Mouse (Mus musculus): Measurements from ENCODE around the gene Ksr2.
A peak's percentile ranks its signal among the peaks of the same experiment; 100 is the strongest.
"Not testable (repeated sequence)": the region's sequence is repeated elsewhere in the genome, so short reads cannot be mapped to it uniquely, and the experiment has no call there.

The Ksr2 gene

DNA sequence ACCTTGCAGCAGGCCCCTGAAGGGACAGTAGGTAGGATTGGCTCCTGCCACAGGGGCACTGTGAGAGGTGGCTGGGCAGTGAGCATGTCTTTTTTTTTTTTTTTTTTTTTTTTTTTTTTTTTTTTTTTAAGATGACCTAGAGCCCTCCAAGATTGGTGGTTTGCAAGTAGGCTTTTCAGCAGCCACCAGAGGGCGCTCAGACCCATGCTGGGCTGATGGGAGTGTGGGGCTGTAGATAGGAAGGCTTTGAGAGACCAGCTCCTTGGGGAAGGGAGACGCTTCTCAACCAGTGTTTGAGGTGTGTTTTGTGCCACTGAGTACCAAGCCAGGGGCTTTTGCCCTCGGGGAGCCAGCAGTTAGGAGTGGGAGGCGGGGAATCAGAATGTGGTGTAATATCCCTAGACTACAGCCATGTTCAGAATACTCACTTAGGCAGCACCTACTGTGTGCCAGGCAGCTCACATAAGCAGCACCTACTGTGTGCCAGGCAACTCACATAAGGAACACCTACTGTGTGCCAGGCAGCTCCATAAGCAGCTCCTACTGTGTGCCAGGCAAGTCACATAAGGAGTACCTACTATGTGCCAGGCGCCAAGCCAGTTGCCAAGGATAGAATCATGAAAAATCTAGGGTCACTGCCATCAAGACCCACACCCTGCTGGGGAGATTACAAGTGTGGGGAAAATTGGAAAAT, 200.7 kb downstream of the Ksr2 start:
- peak; percentile 63 for DNase-seq (ENCODE audit: inconsistent ontology term)

DNA sequence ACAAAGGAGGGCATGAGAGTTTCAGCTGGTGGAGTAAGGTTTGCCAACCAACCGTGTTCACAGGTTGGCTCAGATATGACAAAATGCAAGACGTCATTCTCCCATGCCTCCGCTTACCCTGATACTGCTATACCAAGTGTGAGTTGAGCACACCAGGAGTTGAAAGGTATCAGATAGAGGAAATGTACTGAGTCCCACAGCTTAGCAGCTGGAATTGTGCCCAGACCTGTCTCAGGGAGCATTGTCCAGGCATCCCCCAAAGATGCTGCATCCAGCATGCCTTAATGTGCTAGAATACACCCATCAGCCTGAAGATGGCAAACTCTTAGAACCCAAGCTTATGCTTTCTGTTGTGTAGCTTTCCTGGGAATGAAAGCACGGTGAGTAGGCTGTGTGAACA, 206.5 kb downstream of the Ksr2 start:
- no peak for DNase-seq (ENCODE audit: inconsistent ontology term)

DNA sequence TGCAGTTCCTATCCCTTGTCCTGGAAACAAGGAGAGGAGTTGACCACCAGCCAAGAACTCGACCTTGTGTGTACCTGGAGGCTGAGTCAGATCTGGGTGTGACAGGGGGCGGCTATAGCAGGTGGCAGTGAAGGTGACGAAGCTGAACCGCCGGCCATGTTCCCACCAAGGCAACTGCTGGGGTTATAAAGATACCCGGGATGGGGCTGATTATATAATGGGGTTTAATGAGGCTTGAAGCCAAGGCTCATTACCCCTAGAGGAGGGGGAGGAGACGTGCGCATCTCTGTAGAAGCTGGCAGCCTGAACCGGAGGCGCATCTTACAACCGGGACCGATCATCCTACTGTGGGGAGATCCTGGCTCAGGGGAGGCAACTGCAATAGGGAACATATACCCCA, 208.4 kb downstream of the Ksr2 start:
- peak; percentile 31 for DNase-seq (ENCODE audit: inconsistent ontology term)

DNA sequence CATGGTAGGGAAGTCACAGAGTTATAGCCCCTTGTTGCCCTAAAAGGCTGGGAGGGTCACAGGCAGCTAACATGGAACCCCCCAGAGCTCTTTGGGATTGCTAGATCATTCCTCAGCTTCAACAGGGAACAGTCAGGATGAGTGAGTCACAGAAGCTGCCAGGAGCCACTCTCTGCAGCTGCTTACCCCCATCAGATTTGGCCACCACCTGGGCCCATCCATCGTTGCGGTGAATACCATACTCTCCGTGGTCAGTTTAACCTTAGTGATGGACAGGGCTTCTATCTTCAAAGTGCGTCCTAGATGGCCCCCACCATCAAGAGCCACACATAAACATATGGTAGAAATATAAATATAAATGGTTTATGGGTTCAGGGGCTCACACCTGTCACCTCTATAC, 209.4 kb downstream of the Ksr2 start:
- not testable (repeated sequence) for DNase-seq (ENCODE audit: inconsistent ontology term)

DNA sequence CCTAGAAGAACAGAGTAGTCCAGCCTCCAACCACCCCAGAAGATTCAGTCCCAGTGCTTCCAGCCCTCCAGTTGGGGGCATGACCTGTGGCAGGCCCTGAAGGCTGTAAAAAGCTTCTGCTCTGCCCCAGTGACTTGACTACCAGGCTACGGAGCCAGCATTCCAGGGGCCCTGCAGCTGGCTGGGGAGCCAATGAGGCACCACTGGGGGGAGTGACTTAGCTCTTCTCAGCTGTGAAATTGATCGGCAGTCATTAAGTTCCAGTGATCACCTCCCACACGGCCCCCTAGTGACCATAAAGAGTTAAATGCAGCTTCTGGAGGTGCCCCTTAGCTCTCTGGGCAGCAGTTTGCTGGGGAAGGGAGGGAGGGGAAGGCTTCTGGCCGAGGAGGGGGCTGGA, 213.1 kb downstream of the Ksr2 start:
- no peak for DNase-seq (ENCODE audit: inconsistent ontology term)

DNA sequence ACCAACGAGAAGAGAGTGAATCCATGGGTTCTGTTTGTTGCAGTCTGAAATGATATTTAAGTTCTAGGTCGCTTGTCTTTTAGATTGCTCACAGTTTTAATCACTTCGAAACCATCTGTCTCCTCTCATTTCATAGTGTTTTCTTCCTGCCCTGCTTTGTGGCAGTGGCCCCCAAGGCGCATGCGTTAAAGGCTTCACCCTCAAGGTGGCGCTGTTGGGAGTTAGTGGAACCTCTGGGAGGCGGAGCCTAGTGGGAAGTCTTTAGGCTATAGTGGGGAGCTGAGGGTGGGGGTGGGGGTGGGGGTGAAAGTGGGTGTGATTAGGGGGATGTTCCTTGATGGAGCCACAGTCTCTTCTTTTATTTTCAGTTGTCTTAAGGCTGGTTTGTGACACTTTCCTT, 214.6 kb downstream of the Ksr2 start:
- no peak for DNase-seq (ENCODE audit: inconsistent ontology term)

DNA sequence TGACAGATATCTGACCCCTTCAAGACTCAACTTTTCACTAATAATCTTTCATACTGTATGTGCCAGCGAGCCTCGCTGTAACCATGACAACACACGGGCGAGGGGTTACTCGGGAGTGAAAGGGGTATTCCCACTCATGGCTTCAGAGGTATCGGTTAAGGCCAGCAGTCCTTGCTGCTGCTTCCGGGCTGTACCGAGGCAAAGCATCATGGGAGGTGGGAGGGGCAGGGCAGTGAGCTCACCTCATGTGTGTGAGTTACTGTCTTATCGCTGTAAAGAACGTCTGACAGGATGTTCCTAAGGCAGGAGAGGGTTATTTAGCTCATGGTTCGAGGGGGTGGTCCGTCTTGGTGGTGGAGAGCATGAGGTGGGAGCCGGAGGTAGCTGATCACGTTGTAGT, 215.8 kb downstream of the Ksr2 start:
- no peak for DNase-seq (ENCODE audit: inconsistent ontology term)

DNA sequence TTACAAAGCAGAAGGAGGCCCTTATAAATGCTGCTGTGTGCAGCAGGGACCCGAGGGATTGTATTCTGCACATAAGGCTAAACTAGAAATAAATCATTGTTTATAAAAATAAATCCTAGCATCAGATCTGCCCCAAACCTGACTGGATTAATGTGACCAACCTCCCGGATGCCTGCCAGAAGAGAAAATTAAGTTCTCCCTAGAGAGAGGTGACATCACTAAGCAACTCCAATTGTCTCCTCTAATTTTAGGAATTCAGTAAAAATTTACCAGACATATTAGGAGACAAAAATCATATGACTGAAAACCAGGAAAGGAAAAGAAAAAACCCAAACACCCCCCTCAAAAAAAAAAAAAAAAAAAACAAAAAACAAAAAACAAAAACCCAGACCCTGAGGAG, 221.4 kb downstream of the Ksr2 start:
- no peak for DNase-seq (ENCODE audit: inconsistent ontology term)

DNA sequence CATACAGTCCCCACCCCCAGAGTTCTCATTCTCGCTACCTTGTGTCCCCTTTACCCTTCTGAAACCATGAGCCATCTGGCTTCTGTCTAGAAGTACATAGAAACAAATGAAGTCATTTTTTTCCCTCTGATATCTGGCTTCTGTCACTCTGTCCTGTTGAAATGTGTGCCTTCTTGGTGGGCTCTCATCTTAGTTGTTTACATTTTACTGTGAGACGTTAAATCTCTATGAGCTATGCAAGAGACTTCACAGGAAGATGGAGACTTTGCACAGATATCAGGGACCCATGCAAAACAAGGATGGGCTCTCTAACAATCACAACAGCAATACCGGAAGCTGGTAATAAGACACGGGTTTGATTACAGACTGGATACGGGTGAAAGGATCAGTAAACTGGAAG, 222.0 kb downstream of the Ksr2 start:
- no peak for DNase-seq (ENCODE audit: inconsistent ontology term)

DNA sequence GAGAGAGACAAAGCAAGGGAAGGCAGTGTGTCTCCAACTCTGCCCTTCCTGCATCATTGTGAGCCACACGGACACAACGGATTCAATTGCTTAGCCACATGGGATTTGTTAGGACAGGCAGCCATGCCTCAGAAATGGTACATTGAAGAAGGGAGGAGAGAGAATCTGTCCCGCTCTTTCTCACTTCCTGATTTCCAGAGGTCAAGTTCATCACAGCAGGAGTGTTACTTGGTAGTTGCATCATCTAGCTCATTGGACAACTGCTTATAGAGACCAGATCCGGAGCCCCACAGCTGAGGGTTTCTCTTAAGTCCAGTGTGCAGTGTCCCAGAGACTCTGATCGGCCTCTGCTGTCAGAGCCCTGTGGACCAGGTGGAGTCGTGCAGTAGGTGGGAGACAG, 227.8 kb downstream of the Ksr2 start:
- no peak for DNase-seq (ENCODE audit: inconsistent ontology term)

DNA sequence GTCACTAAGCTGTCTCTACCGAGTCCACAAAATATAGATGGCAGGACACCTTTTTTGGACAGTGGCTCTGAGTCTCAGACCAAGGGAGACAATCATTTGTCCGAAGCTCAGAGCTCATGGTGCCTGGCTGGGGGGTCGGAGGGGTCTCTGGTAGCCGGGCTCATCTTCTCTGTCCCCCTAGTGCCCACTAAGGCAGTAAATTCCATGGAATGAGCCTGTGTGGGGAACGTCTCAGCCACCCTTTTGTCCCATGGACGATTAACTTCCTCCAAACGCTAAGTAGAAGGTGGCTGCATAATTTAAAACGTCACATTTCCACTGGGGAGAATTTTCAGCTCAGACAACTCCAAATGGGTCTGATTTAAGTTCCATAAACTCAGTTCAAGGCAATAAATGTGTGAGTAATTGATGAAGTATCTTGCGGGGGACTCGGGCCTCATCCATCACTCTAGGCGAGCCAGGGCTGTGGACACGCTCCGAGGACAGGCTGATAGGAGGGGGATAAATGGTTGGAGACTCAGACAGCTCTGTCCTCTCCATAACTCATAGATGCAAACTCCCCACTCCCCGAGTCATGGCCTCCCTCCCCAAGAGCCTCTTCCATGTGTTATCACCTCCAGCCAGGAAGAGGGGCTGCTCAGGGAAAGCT, 237.6 kb downstream of the Ksr2 start:
- DNase-seq (ENCODE audit: inconsistent ontology term) = no peak

DNA sequence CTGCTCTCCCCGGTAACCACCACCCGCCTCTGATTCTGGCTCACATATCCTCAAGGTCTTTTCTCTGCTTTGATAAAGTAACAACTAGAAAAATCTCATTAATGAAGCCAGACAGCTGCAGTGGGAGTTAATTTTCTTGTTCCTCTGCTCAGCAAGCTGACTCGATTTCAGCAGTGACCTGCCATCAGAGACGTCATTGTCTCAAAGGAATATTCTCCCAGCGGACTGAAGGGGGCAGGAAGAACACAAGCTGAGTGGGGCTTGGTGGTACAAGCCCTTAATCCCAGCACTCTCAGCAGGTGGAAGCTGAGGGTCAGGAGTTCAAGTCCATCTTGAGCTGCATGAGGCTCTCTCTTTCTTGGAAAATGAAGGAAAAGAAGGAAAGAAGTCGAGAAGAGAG, 244.8 kb downstream of the Ksr2 start:
- DNase-seq (ENCODE audit: inconsistent ontology term) = no peak

DNA sequence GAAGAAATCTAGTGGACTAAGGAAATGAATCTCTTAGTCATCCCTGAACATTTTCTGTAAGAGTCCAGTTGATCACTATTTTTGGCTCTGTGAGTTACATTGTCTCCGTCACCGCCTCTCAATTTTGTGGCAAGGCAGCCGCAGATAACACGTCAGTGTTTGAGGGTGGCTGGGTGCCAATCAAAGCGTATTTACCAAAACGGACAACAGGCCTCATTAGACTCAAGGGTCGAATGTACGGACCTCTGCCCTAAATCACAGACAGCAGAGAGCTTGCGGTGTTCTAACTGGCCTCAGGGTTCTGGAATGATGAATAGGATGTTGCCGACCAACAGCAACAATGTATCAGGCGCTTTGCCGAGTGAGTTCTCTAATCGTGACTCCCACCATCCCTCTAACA, 245.8 kb downstream of the Ksr2 start:
- peak; percentile 84 for DNase-seq (ENCODE audit: inconsistent ontology term)

DNA sequence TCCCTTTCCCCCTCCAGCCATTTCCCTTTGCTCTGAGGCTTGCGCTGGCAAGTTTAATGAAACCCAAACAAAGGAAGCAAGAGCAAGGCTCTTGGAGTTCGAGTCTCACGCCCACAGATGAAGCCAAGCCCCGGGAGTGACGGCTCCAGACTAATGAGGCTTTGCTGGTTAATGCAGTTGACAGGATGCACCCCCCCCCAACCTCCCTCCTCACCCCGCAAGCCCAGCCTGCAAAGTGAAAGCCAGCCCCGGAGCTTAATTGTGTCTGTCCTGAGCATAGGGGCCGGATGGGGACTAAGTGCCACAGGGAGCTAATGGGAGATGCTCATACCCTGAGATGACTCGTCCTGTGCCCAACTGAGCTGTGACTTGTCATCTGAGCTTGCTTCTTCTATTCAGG, 251.4 kb downstream of the Ksr2 start:
- DNase-seq (ENCODE audit: inconsistent ontology term) = peak; percentile 75

DNA sequence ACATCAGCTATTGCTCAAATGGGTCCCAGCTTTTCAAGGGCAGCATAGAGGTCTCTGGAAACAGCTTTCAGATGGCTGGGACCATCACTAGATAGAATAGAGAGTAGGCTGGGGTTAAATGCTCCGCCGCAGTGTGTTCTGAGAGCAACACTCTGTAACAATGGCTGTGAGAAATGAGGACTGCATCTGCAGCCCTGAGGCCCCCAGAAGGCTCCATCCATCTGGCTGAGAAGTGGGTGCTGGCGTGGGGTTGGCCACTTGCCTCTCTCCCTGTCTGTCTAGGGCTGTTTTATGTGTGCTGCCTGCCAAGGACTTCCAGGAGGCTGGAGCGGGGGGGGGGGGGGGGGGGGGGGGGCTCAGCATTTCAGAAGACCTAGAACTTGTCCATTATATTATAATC, 253.5 kb downstream of the Ksr2 start:
- no peak for DNase-seq (ENCODE audit: inconsistent ontology term)

DNA sequence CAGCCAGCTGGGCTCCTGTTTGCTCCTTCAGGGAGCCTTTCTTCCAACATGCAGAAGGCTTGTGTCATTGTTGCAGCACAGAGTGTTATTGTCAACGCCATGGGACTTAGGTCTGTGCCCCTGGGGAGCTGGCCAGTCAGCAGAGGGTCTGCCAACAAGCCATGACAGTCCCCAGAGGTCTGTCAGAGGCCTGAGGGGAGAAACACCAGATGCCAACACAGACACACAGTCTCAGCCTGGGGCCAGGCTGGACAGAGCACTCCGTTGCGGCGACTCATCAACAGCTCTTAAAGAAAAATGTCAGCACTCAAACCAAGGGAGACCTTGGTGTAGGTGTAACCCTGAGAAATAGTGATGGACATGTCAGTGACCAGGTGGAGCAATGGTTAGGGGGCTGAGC, 255.5 kb downstream of the Ksr2 start:
- DNase-seq (ENCODE audit: inconsistent ontology term) = peak; percentile 69

DNA sequence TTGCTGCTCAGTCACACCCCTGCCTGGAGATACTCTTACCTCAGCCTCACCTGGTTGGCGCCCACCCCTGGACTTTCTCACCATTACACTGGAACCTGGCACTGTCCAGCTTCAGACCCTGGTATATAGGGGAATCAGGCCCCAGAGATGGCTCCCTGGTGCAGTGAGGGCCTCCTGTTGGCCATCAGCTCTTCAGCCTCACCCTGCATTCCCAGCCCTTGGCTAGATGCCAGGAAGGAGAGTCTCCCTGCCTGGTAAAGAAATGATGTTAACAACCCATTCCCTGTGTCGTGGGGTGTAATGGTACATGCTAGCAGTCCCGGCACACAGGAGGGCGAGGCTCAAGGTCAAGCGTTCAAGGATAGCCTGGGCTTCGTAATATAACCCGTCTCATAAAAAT, 256.0 kb downstream of the Ksr2 start:
- no peak for DNase-seq (ENCODE audit: inconsistent ontology term)

DNA sequence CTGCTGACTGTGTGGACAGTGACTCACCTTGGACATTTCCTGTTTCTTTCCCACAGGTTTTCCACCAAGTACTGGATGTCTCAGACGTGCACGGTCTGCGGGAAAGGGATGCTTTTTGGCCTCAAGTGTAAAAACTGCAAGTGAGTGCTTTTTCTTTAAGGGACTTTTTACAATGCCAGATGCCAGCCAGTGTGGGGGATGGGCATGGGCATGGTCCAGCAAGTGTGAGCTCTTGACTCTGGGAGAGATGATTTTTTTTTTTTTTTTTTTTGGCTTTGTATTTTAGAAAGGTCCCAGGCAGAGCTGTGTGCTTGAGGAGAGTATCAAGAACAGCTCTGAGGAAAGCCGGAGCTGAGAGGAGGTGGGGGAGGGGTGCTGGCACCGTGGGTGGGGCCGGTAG, 257.6 kb downstream of the Ksr2 start:
- no peak for DNase-seq (ENCODE audit: inconsistent ontology term)

DNA sequence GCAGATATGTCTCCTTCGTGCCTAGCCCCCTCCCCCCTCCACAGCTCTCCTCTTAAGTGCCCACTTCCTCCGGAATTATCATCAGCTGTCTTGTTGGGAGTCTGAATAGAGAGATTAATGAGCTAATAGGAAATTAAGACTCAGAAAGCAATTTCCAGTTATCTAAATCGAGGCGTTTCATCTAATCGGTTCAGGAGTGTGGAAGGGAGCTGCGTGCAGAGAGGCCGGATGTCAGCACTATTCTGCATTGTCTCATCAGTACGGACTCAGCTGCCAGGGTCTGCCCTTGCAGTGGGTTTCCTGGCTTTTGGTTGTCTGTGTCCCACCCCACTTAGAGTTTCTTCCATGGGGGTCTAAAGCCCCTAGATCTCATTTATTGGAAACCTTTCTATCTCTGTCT, 262.0 kb downstream of the Ksr2 start:
- no peak for DNase-seq (ENCODE audit: inconsistent ontology term)

DNA sequence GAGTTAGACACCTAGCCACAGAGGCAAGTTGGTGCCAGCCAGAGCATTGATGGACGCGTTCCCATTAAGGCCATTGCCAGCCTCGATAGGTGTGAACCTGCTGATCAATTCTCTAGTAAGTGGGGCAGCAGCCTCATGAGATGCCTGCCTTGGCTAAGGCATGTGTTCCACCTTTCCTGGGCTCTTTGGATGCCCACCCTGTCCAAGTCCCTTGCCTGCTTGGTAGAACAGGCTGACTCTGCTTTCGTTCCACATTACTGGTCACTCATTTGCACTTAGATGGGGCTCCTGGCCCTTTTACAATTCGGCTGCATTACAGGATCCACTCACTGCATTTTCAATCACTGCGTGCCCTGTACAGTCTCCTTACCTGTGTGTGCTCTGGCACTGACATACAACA, 263.4 kb downstream of the Ksr2 start:
- DNase-seq (ENCODE audit: inconsistent ontology term) = no peak

DNA sequence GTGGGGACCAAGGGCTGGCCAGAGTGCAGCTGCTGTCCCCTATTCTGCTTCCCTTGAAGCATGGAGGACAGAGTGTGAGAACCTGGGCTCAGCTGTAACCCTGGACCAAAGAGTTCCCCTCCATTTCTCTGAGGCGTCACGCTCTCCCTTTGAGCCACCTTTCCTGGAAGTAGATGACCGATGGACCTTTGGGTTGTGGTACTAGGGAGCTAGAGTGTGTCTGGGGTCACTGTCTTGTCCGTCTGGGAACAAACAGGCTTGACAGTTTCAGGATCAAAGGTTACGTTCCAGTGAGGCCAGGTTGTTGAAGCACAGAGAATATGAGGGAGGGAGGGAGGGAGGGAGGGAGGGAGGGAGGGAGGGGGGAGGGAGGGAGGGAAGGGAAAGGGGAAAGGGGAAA, 264.6 kb downstream of the Ksr2 start:
- no peak for DNase-seq (ENCODE audit: inconsistent ontology term)

DNA sequence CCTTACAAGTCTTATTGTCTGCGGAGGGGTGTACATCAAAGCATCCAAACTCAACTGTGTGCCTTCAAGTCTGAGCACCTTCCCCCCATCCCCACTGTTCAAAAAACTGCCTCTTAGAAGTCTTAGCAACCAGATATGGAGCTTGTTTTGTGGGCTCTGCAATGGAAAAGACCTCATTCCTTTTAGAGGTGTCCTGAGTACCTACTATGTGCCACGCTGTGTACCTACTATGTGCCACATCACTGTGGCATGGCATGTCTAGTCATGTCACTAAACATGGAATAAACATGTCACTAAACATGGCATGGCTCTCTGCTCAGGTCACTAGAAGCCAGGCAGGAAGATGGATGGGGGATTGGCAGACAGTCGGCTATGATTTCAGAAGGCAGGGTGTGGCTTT, 268.4 kb downstream of the Ksr2 start:
- no peak for DNase-seq (ENCODE audit: inconsistent ontology term)

DNA sequence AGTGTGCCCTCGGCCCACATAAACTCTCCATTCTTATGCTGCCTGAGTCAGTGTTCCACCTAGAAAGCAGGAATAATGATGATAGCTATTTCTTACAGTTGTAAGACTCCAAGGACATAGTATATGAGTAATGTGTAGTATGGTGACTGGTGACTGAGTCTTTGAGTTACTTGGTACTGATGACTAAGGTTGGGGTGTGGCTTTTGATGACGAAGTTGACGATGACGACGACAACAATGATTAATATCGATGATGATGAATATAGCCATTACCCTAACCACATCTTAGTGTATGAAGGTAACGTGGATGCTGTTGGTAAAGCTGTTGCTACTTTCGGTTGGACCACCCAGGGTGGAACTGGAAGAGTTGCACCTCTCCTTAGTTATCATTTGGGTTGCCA, 270.7 kb downstream of the Ksr2 start:
- no peak for DNase-seq (ENCODE audit: inconsistent ontology term)

DNA sequence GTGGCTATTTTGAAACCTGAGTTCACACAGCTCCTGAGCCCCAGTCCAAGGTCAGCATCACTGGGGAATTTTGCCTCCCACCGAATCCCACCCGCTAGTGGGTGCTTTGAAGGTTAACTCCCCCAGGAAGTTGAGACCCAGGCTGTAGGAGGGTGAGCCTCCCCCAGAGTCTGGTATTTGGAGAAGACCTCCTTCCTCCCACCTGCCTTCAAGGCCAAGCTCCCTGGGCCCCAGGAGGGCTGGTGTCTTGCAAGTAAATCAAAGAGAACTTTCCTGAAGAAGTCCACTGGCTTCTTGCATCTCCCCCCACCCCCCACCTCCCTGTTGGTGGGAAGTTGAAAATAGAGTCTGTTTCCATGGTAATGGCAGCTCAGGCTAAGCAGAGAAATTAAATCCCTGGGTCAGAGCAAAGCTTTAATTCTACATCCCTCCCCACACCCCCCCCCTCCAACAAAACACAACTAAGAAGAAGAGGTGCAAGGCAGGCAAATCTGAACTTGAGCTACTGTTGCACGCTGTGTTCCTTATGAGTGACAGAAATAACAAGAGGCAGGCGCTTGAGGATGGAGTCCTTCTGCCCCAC, 274.1 kb downstream of the Ksr2 start:
- no peak for DNase-seq (ENCODE audit: inconsistent ontology term)

All from Muller cell, postnatal 12 days (primary cell).